ENCODE assay signal across 8 mouse cellular contexts in genomic region chr9:21616232-21616781, GRCm38 (mm10). TPM values are rescaled to one million over a fixed set of nuclear protein-coding genes. Genes with fewer than 3 reads are reported as not detected.
DNase-seq lines count a peak whose midpoint lies in the region; ATAC-seq lines count a peak whose summit lies in the region.

No protein-coding gene starts in this region.

- peaks cover 13% of the 10 kb centered on the region; the same call in 1 of the 2 replicates for H3K4me1 ChIP-seq in intestine, embryonic 15.5 days (replicated peaks)

- WGBS in intestine, embryonic 15.5 days, result under 1% methylated on average over 56 of the region's 57 CpGs

- H3K27me3 ChIP-seq in intestine, embryonic 15.5 days (replicated peaks), result no peaks in the 10 kb centered on the region

- ATAC-seq in intestine, embryonic 15.5 days, result peak; percentile 76
- peak; percentile 56 for ATAC-seq in megakaryocyte progenitor cell, adult 5-6 weeks (replicated peaks; ENCODE audit: poor library complexity)

- peak overlapping the region; percentile 92 for H3K4me3 ChIP-seq in intestine, embryonic 15.5 days (replicated peaks)

- intact Hi-C loops in left cerebral cortex, postnatal 14 days (cut with DNase I), result no loop called here

- peak overlapping the region; percentile 97 for H3K27ac ChIP-seq in intestine, embryonic 15.5 days

- no peaks in the 10 kb centered on the region for H3K9me3 ChIP-seq in intestine, embryonic 15.5 days

- H3K9ac ChIP-seq in intestine, embryonic 15.5 days, result peak overlapping the region; percentile 92

- DNase-seq in adrenal gland, adult 18-20 months (ENCODE audit: low spot score in 2 of 2), result peak; percentile 85 to 90
- peak; percentile 94 for DNase-seq in embryo, embryonic 10.5 days (ENCODE audit: low spot score)
- DNase-seq in gastrocnemius, postnatal 25 days, result peak; percentile 93
- DNase-seq in left cerebral cortex, postnatal 14 days (ENCODE audit: low spot score in 2 of 2), result peak; percentile 76 to 86
- DNase-seq in right cerebral cortex, postnatal 14 days, result peak; percentile 88
- peak; percentile 86 to 88 for DNase-seq in urinary bladder, postnatal 4 days (ENCODE audit: low spot score in 2 of 2)

- H3K4me2 ChIP-seq in intestine, embryonic 15.5 days (replicated peaks), result peak overlapping the region; percentile 70

- H3K36me3 ChIP-seq in intestine, embryonic 15.5 days, result no peaks in the 10 kb centered on the region

RNA-seq across cellular contexts. Expression of gene Smarca4, which starts 0.3 kb away (rescaled TPM):
- total RNA-seq in adrenal gland, adult 18-20 months (2021), result 10 to 100 TPM; 63.3 to 81.0 TPM
- total RNA-seq in gastrocnemius, postnatal 25 days (2021), result 10 to 100 TPM; 39.3 to 39.6 TPM
- 67.0 and 68.6 TPM in 2 replicates for polyA plus RNA-seq in intestine, embryonic 15.5 days (2015; fragmentation: Nextera tagmentation; extraction: Ambion mirVana)
- 100 to 1,000 TPM; 129 TPM for total RNA-seq in left cerebral cortex, postnatal 14 days (2021)
- 58.8 and 63.2 TPM in 2 replicates for total RNA-seq in megakaryocyte progenitor cell, adult 5-6 weeks (2015)
- total RNA-seq in megakaryocyte progenitor cell, adult 5-6 weeks (2017), result 64.0 and 71.1 TPM in 2 replicates

RNA-seq across cellular contexts. Expression of gene Yipf2, which starts 23.7 kb away (rescaled TPM):
- total RNA-seq in adrenal gland, adult 18-20 months (2021), result 10 to 100 TPM; 20.1 to 24.1 TPM
- 1 to 10 TPM; 3.5 to 5.1 TPM for total RNA-seq in gastrocnemius, postnatal 25 days (2021)
- polyA plus RNA-seq in intestine, embryonic 15.5 days (2015; fragmentation: Nextera tagmentation; extraction: Ambion mirVana), result 25.2 and 34.3 TPM in 2 replicates
- 10 to 100 TPM; 17.5 to 19.2 TPM for total RNA-seq in left cerebral cortex, postnatal 14 days (2021)
- total RNA-seq in megakaryocyte progenitor cell, adult 5-6 weeks (2015), result 5.3 and 6.6 TPM in 2 replicates
- total RNA-seq in megakaryocyte progenitor cell, adult 5-6 weeks (2017), result 15.5 and 19.0 TPM in 2 replicates

RNA-seq across cellular contexts. Expression of gene Timm29, which starts 23.8 kb away (rescaled TPM):
- 10 to 100 TPM; 51.4 to 64.4 TPM for total RNA-seq in adrenal gland, adult 18-20 months (2021)
- total RNA-seq in gastrocnemius, postnatal 25 days (2021), result 10 to 100 TPM; 41.6 to 41.8 TPM
- polyA plus RNA-seq in intestine, embryonic 15.5 days (2015; fragmentation: Nextera tagmentation; extraction: Ambion mirVana), result 27.3 and 29.3 TPM in 2 replicates
- total RNA-seq in left cerebral cortex, postnatal 14 days (2021), result 10 to 100 TPM; 43.9 to 46.0 TPM
- 43.8 and 44.9 TPM in 2 replicates for total RNA-seq in megakaryocyte progenitor cell, adult 5-6 weeks (2015)
- total RNA-seq in megakaryocyte progenitor cell, adult 5-6 weeks (2017), result 52.1 and 63.7 TPM in 2 replicates

Comparison
In these comparisons a context has a peak if more than half of its experiments do, and no peak if none do; other contexts are left out.
1. Peak in every context shown above with its lines: DNase-seq, ATAC-seq, H3K4me3 ChIP-seq and H3K27ac ChIP-seq.